In the genomic region with DNA sequence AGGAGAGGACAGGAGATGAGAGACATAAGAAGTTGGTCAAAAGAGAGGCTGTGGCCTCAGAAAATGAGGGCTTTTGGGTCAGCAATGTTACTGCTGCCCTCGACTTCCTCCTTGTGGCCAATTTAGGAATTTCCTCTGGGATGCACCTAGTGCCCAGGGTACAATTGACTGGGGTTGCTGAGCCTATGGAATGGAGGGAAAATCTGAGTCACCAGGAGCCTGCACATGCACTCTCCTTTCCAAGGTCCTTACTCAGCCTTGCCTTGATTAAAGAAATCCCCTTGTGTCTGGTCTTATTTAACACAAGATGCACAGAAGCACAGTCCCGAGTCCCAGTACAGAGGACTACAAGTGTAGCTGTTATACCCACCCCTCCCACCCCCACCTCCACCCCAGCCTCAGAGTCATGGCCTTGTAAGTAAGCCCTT, we compare ENCODE assay signal across 8 mouse cellular contexts.
DNase-seq lines count a peak whose midpoint lies in the region; ATAC-seq and TF ChIP-seq lines count a peak whose summit lies in the region.

No protein-coding gene starts in this region.

- H3K9ac ChIP-seq in heart, embryonic 14.5 days (ENCODE audit: low read length), result no peak overlapping the region

- H3K4me3 ChIP-seq in E14TG2a.4 (replicated peaks; ENCODE audit: low read length), result peak overlapping the region; percentile 41; the same call in 1 of the 2 replicates
- H3K4me3 ChIP-seq in heart, embryonic 14.5 days (ENCODE audit: control insufficient read depth in 1 of 2, insufficient read depth in 1 of 2, low read depth in 1 of 2, low read length in 2 of 2), result no peak overlapping the region

- no peak overlapping the region for H3K4me2 ChIP-seq in heart, embryonic 14.5 days (ENCODE audit: low read length)

- peak; percentile 88 for TF ChIP-seq CTCF in E14TG2a.4 (conservative IDR thresholded peaks at IDR 0.05; ENCODE audit: low read length)

- WGBS in heart, embryonic 14.5 days, result 19% methylated on average over 2 of the region's 2 CpGs

- H3K9me3 ChIP-seq in E14TG2a.4 (ENCODE audit: low read length), result no peaks in the 10 kb centered on the region
- H3K9me3 ChIP-seq in heart, embryonic 14.5 days (ENCODE audit: control insufficient read depth, low read length), result no peaks in the 10 kb centered on the region

- H3K4me1 ChIP-seq in E14TG2a.4 (replicated peaks; ENCODE audit: low read depth, low read length), result peaks cover 72% of the 10 kb centered on the region
- H3K4me1 ChIP-seq in heart, embryonic 14.5 days (ENCODE audit: control insufficient read depth in 2 of 2, insufficient read depth in 2 of 2, low read length in 2 of 2), result peaks cover 0 to 2% of the 10 kb centered on the region in 2 experiments; a peak in 1 of 4 replicates

- DNase-seq in 3T3-L1 (ENCODE audit: low read depth, low spot score), result peak; percentile 55
- DNase-seq in embryo, embryonic 10.5 days (ENCODE audit: low spot score), result peak; percentile 84
- peak; percentile 63 for DNase-seq in kidney, postnatal 14 days
- DNase-seq in telencephalon, adult 2 months (ENCODE audit: low read depth, low spot score), result peak; percentile 9
- no peak for DNase-seq in frontal cortex, postnatal 10 days (ENCODE audit: low spot score in 2 of 2)

- ATAC-seq in heart, embryonic 14.5 days (ENCODE audit: insufficient number of reproducible peaks, insufficient read depth, low FRiP score, low read depth), result peak; percentile 31; the same call in 1 of the 2 replicates
- peak; percentile 48 for ATAC-seq in megakaryocyte progenitor cell, adult 5-6 weeks (replicated peaks; ENCODE audit: poor library complexity)

- H3K27me3 ChIP-seq in E14TG2a.4 (ENCODE audit: insufficient read depth, low read length), result no peaks in the 10 kb centered on the region
- H3K27me3 ChIP-seq in heart, embryonic 14.5 days (ENCODE audit: control insufficient read depth, insufficient read depth, low read length), result no peaks in the 10 kb centered on the region

- H3K27ac ChIP-seq in heart, embryonic 14.5 days (replicated peaks in 1 of 2; ENCODE audit: control insufficient read depth in 1 of 2, insufficient read depth in 1 of 2, low read depth in 2 of 2, low read length in 2 of 2), result no peak overlapping the region

- peaks cover 28% of the 10 kb centered on the region for H3K36me3 ChIP-seq in E14TG2a.4 (ENCODE audit: insufficient read depth, low read length)
- no peaks in the 10 kb centered on the region for H3K36me3 ChIP-seq in heart, embryonic 14.5 days (ENCODE audit: control insufficient read depth, insufficient read depth, low read length)

Comparison
In these comparisons a context has a peak if more than half of its experiments do, and no peak if none do; other contexts are left out.
1. DNase-seq: peak in 3T3-L1 (single experiment), embryo, embryonic 10.5 days (single experiment), kidney, postnatal 14 days (single experiment) and telencephalon, adult 2 months (single experiment); none in frontal cortex, postnatal 10 days (0 of 2).